Mouse (Mus musculus): Measurements from ENCODE around the gene Gphn.
"Not testable (repeated sequence)": the region's sequence is repeated elsewhere in the genome, so short reads cannot be mapped to it uniquely, and the experiment has no call there.

Gphn gene

GRCm38 (mm10) chr12:78356472-78356871 is 130.3 kb downstream of the Gphn start:
- CTCF ChIA-PET, result no interaction called here

GRCm38 (mm10) chr12:78389267-78389666 is 163.1 kb downstream of the Gphn start:
- CTCF ChIA-PET, result interaction anchor here (0.6 kb wide), 1 partner anchor 244 kb away, joined by 6 read pairs; no protein-coding TSS in a partner anchor

- CTCF ChIA-PET, result no interaction called here
Measured at GRCm38 (mm10) chr12:78395297-78395696, 169.1 kb downstream of the Gphn start.

DNA sequence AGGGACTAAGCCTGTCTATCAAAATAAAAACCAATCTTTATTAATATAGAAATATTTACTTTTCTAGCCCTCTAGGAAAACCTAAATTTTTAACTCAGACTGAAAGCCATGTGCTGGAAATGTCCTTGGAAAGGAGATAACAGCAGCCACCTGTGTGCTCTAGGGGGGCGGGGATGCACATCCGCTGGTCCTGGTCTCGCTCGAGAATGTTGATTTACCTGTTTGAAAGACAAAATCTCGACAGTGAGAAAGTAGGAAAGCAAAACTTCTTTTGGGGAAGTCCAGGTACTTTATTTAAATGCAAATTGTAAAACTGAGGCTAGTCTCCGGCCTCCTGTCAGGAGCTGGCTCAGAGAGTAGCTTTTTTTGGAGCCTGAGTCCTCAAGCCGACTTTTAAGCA is 181.3 kb downstream of the Gphn start:
- CTCF ChIA-PET, result not testable (repeated sequence)

DNA sequence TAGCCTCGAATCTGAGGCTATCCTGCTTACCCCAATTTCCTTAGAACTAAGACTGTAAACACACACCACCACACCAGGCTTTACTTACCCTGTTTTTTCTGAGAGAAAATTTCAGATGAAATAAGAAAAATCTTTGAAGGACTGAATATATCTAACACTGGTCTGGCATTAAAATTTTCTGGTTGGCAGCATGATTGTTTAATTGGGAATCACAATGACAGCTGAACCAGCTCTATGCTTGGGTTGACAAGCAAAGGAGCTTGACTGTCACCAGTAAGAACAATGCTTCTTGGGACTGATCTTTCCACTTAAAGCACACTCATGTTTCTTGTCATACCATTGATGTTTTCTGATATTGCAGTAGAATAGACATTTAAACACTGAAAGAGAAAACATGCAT is 296.0 kb downstream of the Gphn start:
- CTCF ChIA-PET, result no interaction called here

DNA sequence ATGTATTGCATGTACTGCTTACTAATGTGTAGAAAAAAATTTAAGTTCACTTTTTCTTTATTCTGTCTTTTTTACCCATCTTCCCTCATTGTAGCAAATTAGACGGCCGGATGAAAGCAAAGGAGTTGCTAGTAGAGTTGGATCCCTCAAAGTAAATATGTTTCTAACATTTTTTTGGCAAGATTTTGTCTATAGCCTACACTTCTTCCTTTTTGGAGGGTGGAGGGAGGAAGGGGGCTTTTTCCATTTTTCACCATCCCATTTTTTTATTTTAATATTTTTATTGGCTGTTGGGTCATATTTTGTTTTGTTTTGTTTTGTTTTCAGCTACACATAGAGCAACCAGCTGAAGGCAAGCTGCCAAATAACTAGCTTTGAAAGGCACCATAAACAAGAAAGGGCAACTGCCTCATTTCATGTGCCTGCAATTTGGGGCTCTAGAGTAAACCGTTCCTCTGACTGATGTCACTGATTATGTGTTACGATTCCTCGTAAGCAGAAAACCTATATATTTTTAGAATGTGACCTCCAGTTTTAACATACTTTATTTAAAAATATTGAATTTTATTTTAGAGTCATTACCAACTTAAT is 296.7 kb downstream of the Gphn start:
- CTCF ChIA-PET, result no interaction called here

- CTCF ChIA-PET, result interaction anchor here (0.6 kb wide), 1 partner anchor 591 kb away, joined by 5 read pairs; no protein-coding TSS in a partner anchor
Measured at GRCm38 (mm10) chr12:78537590-78537989, 311.4 kb downstream of the Gphn start.

GRCm38 (mm10) chr12:78550913-78551312 is 324.7 kb downstream of the Gphn start:
- CTCF ChIA-PET, result no interaction called here

DNA sequence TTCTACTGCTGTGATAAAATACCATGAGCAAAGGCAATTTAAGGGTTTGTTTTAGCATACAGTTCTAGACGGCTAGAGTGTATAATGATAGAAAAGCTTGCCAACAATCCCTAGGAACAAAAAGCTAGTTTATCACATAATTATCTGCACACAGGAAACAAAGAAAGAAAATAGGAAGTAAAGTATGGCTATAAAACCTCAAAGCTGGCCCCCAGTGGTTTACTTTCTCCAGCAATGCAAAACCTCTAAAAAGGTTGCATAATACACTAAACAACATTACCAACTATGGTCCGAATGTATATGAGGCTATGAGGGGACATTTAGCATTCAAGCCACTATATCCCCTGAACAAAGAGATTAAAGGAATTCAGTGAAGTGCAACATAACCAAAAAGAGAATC is 405.6 kb downstream of the Gphn start:
- CTCF ChIA-PET, result no interaction called here

GRCm38 (mm10) chr12:78639466-78639865 is 413.3 kb downstream of the Gphn start:
- CTCF ChIA-PET, result no interaction called here

- CTCF ChIA-PET, result interaction anchor here (0.8 kb wide), 1 partner anchor 343 kb away, joined by 4 read pairs; no protein-coding TSS in a partner anchor
Measured at GRCm38 (mm10) chr12:78640086-78640485, 413.9 kb downstream of the Gphn start.

DNA sequence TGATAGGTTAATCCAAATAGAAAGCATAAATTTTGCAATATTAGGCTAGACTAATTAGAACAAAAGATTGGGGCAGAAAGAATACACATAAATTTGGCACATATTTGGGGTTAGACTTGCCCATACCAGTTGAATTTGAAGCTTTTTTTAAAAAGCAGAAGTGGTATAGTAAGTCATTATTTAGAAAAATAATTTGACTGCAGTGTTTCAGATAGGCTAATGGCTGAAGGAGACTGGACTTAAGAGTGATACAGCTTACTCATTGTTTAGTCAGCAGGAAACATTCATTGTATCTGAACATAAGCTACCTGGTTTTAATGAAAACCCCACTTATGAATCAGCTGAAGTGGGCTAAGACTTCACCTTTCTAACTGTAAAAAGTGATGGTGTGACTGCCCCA is 415.0 kb downstream of the Gphn start:
- CTCF ChIA-PET, result no interaction called here

DNA sequence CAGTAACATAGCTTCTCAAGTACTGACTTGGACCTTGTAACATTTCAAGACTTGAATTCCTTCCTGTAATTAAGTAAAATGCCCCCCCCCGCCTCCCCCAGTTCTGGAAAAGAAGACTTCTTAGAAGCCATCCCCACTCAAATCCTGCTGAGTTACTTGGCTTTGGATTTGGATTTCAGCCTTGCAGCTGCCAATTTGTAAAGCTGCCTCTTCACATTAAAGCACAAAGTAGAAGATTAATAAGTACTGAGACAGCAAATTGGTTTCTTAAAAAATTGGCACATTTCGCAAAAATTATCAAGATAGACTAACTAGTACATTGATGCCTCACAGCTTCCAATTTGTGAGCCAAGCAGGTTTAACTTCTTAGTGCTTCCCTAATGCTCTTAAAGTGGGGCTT is 417.5 kb downstream of the Gphn start:
- CTCF ChIA-PET, result no interaction called here

- CTCF ChIA-PET, result no interaction called here
Measured at GRCm38 (mm10) chr12:78645282-78645681, 419.1 kb downstream of the Gphn start.

DNA sequence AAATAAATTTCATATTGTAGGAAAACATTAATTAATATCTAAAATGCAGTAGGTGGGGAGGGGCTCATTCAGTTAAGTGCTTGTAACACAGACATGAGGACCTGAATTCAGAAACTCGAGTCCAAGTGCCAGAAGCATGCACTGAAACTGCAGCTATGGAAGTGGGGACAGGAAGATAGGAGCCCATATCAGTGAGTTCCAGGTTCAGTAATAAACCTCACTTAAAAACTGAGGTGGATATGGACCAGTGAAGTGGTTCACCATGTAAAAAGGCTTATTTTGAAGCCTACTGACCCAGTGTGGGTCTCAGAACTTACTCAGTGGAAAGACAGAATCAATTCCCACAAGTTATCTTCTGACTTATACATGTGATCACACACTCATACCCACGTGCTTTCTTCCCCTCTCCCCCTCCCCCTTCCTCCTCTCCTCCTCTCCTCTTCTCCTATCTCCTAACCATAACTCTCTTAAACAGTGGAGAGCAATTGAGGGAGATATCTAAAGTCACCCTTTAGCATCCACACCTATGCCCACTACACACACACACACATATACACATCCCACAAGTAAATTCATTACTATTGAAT is 433.6 kb downstream of the Gphn start:
- CTCF ChIA-PET, result interaction anchor here (0.7 kb wide), 1 partner anchor 796 kb away, joined by 3 read pairs; no protein-coding TSS in a partner anchor

DNA sequence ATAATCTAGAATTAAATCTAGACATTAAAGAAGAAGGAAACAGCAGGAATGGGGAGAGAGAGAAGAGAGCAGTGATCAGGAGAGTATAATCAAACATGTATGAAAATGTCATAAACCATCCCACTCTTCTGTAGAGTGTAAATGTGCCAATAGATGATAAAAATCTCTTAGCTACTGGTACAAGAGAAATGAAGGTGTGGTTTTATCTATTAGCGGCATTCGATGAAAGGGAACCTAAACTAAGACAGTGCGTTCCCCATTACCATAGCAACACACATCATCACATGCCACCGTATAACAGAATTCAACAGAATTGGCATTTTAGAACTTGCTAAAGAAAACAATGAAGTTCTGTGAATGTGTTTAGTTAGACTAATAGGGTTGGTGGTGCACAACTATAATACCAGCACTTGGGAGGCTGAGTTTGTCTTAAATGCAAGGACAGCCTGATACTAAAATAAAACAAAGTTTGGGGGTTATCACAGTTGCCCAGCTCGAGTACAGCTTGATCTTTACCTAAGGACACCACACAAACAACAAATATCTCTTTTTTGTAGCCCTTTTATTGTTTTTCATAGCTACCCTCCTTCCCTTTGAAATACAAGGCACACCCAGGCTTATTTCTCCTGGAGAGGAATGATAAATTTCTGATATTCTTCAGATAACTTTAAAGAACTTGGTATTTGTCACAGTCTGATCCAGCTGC is 452.1 kb downstream of the Gphn start:
- CTCF ChIA-PET, result no interaction called here

- CTCF ChIA-PET, result no interaction called here
Measured at GRCm38 (mm10) chr12:78678807-78679189, 452.6 kb downstream of the Gphn start.

DNA sequence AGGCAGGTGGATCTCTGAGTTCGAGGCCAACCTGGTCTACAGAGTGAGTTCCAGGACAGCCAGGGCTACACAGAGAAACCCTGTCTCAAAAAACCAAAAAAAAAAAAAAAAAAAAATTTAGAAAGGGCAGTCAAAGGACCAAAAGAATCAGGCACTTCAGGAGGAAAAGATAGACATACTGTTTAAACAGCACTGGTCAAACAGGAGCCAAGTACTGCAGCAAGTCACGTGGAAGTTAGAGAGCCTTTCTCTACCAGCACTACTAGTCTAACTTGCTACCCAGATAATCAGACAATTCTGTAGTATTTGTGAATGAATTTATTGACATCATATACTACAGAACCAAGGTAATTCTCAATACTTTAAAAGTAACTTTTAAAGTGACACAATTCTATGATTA is 454.9 kb downstream of the Gphn start:
- CTCF ChIA-PET, result no interaction called here

DNA sequence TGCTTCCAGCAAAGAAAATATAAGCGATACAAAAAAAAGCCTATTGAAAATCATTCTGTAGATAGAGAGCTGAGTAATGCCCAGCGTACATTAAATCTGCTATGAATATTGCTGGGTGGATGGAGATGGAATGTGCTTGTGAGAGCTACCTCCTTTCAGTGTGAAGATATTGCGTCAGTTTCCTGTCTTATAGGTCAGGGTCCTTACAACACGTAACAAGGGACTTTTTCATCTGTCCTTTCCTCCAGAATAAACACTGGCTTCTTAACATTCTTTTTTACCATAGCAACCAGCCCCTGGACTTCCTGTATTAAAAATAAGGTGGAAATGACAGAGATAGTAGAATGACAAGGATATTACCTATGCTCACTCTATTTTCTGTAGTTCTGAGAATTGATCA is 456.1 kb downstream of the Gphn start:
- CTCF ChIA-PET, result no interaction called here

GRCm38 (mm10) chr12:78685669-78686215 is 459.6 kb downstream of the Gphn start:
- CTCF ChIA-PET, result no interaction called here

DNA sequence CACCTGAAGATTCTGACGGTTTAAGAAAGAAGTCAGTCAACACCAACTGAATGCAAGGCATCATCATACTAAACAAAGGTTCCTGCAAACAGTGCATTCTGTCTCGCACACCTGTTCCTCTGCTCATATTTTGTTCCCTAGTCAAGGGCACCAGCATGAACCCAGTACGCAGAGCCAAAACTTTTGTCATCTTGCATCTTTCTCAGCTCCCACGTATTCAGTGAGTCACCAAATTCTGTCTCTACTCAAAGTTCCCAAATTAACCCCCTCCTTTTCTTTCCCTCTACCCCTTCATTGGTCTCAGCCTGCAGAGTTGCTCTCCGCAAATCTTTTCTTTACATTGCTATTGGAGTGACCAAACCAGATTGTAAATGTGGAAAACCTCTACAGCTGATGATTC is 462.7 kb downstream of the Gphn start:
- CTCF ChIA-PET, result no interaction called here

GRCm38 (mm10) chr12:78691325-78691724 is 465.1 kb downstream of the Gphn start, which contains the start of gene Fam71d:
TSS of gene Fam71d (plus strand) at chr12:78691535.
- CTCF ChIA-PET, result no interaction called here

GRCm38 (mm10) chr12:78693281-78693680 is 467.1 kb downstream of the Gphn start:
- CTCF ChIA-PET, result no interaction called here

Measured in spleen, embryonic (tissue).